Mouse (Mus musculus): ENCODE measurements around the gene Luc7l3.

- TF ChIP-seq CTCF (IDR thresholded peaks at IDR 0.05; ENCODE audit: borderline replicate concordance, control insufficient read depth, extremely low read depth, insufficient read depth, low read length, poor library complexity) = no peak
- TF ChIP-seq POLR2A (IDR thresholded peaks at IDR 0.05; ENCODE audit: control insufficient read depth, extremely low read depth, insufficient read depth, low read length, poor library complexity) = no peak
These were observed 19.5 kb upstream of the Luc7l3 start for GRCm38 (mm10) chr11:94340948-94341933.
